ENCODE assay signal across 34 mouse cellular contexts in the genomic region with DNA sequence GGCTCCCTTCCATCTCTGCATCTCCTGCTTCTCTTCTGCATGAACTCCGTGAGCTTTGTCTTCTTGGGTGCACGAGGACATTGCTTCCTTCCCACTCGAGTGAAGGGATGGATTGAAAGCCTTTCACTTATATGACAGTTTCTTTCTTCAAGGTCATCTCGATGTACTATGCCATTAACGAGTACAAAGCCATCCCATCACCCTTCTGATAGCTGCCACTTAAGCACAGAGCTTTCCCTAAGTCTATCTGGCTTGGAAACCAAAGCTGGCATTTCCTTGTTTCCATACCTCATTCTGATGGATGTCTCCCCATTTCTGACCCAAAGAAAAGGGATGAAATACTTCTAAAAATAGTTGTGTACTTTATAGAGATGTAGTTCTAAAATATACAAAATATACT.
"Had no signal": no experiment of that assay in that cellular context is flagged by ENCODE, and none has a peak within 500 bp of the region (broad histone marks: within the 10 kb centered on the region; RNA-seq: fewer than 3 reads in every experiment).

No protein-coding gene starts in this region.

- H3K27me3 ChIP-seq: heart, embryonic 12.5 days; heart, embryonic 13.5 days; heart, embryonic 15.5 days; hindbrain, embryonic 12.5 days; hindbrain, embryonic 13.5 days; hindbrain, embryonic 15.5 days; intestine, embryonic 15.5 days; kidney, embryonic 15.5 days had no signal

- H3K27ac ChIP-seq: heart, embryonic 13.5 days; heart, embryonic 15.5 days; hindbrain, embryonic 10.5 days; hindbrain, embryonic 12.5 days; hindbrain, embryonic 13.5 days; hindbrain, embryonic 14.5 days; hindbrain, embryonic 15.5 days; hindbrain, postnatal 0 days; intestine, embryonic 15.5 days; kidney, embryonic 15.5 days; kidney, postnatal 0 days; layer of hippocampus, adult 2 months; left cerebral cortex, adult 2 months had no signal

- H3K4me3 ChIP-seq: heart, embryonic 12.5 days; heart, embryonic 13.5 days; heart, embryonic 15.5 days; hindbrain, embryonic 10.5 days; hindbrain, embryonic 12.5 days; hindbrain, embryonic 13.5 days; hindbrain, embryonic 15.5 days; intestine, embryonic 15.5 days; kidney, embryonic 15.5 days; layer of hippocampus, adult 2 months; left cerebral cortex, adult 2 months had no signal

- DNase-seq: heart, postnatal 10 days; heart, postnatal 14 days; heart, postnatal 36 days; heart, postnatal 4 days; kidney, adult 11 months; kidney, adult 18-20 months; kidney, adult 2 months; kidney, adult 8-10 months; kidney, adult 9 months; kidney, postnatal 10 days; kidney, postnatal 14 days; kidney, postnatal 25 days; kidney, postnatal 36 days; kidney, postnatal 4 days; layer of hippocampus, adult 9-11 months; layer of hippocampus, postnatal 36 days had no signal

- H3K36me3 ChIP-seq: heart, embryonic 12.5 days; heart, embryonic 13.5 days; heart, embryonic 15.5 days; hindbrain, embryonic 10.5 days; hindbrain, embryonic 12.5 days; hindbrain, embryonic 13.5 days; hindbrain, embryonic 15.5 days; intestine, embryonic 15.5 days; kidney, embryonic 15.5 days had no signal

- H3K4me1 ChIP-seq: heart, embryonic 12.5 days; heart, embryonic 13.5 days; heart, embryonic 15.5 days; hindbrain, embryonic 10.5 days; hindbrain, embryonic 12.5 days; hindbrain, embryonic 13.5 days; hindbrain, embryonic 15.5 days; intestine, embryonic 15.5 days; kidney, embryonic 15.5 days had no signal

- H3K4me2 ChIP-seq: heart, embryonic 12.5 days; heart, embryonic 13.5 days; heart, embryonic 15.5 days; hindbrain, embryonic 12.5 days; hindbrain, embryonic 13.5 days; hindbrain, embryonic 14.5 days; hindbrain, embryonic 15.5 days; intestine, embryonic 15.5 days; kidney, embryonic 15.5 days had no signal

- H3K9me3 ChIP-seq: heart, embryonic 12.5 days; heart, embryonic 13.5 days; heart, embryonic 15.5 days; hindbrain, embryonic 10.5 days; hindbrain, embryonic 12.5 days; hindbrain, embryonic 13.5 days; hindbrain, embryonic 15.5 days; intestine, embryonic 15.5 days; kidney, embryonic 15.5 days had no signal

- H3K9ac ChIP-seq: heart, embryonic 12.5 days; heart, embryonic 13.5 days; heart, embryonic 15.5 days; hindbrain, embryonic 12.5 days; hindbrain, embryonic 13.5 days; hindbrain, embryonic 14.5 days; hindbrain, embryonic 15.5 days; intestine, embryonic 15.5 days; kidney, embryonic 15.5 days had no signal

- ATAC-seq: hindbrain, embryonic 16.5 days; hindbrain, postnatal 0 days; inflammation-experienced regulatory T-cells, adult 6 months; intestine, embryonic 15.5 days; intestine, embryonic 16.5 days; intestine, postnatal 0 days had no signal
